20 mouse cellular contexts compared by ENCODE assay signal in the genomic region with DNA sequence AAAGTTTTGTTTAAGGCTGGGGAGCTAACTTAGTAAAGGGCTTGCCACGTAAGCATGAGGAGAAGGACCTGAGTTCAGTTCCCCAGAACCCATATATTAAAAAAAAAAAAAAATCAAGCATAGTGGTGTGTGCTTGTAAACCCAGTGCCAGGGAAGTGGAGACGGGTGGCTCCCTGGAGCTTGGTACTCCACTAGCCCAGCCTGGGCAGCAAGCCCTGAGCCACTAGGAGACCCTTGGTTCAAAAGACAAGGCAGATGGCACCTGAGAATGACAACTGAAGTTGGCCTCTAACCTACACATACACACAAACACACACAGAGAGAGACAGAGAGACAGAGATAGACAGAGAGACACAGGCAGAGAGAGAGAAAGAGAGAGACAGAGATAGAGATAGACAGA. TPM values are rescaled to one million over a fixed set of nuclear protein-coding genes. Genes with fewer than 3 reads are reported as not detected.
DNase-seq lines count a peak whose midpoint lies in the region; TF ChIP-seq lines count a peak whose summit lies in the region.
"Had no signal": no experiment of that assay in that cellular context is flagged by ENCODE, and none has a peak within 500 bp of the region (broad histone marks: within the 10 kb centered on the region; RNA-seq: fewer than 3 reads in every experiment).

No protein-coding gene starts in this region.

- H3K27ac ChIP-seq in cerebellum, adult 2 months (ENCODE audit: insufficient read depth, low read length): no peak overlapping the region
- no peak overlapping the region for H3K27ac ChIP-seq in CH12.LX (ENCODE audit: insufficient read depth, low read depth)
- H3K27ac ChIP-seq: embryonic facial prominence, embryonic 13.5 days; embryonic facial prominence, embryonic 15.5 days; forebrain, embryonic 13.5 days; forebrain, embryonic 15.5 days had no signal

- TF ChIP-seq POLR2A in cerebellum, adult 2 months (IDR thresholded peaks at IDR 0.05; ENCODE audit: borderline replicate concordance, insufficient read depth, low read length): no peak
- TF ChIP-seq POLR2A in CH12.LX (IDR thresholded peaks at IDR 0.05; ENCODE audit: low read depth, low read length): no peak

- TF ChIP-seq EP300 in CH12.LX (IDR thresholded peaks at IDR 0.05; ENCODE audit: low read length): no peak

- DNase-seq in cerebellum, adult 11-12 months: peak; percentile 53
- DNase-seq in cerebellum, postnatal 4 days (ENCODE audit: low spot score in 2 of 2): no peak
- peak; percentile 65 to 78 for DNase-seq in cerebellum, postnatal 10 days
- no peak for DNase-seq in cerebellum, adult 2 months
- DNase-seq in left cerebral cortex, postnatal 4 days: peak; percentile 23
- DNase-seq in left cerebral cortex, postnatal 25 days (ENCODE audit: low spot score in 2 of 2): no peak
- no peak for DNase-seq in CH12.LX (ENCODE audit: extremely low read depth)
- DNase-seq in kidney, adult 9 months: no peak
- DNase-seq: adrenal gland, adult 2 months; adrenal gland, postnatal 10 days; adrenal gland, postnatal 25 days; B cell, adult 2 months; cerebellum, adult 11 months; cerebellum, adult 9-10 months; embryo, embryonic 11 days; forebrain, postnatal 0 days had no signal

- H3K4me1 ChIP-seq in cerebellum, adult 2 months (ENCODE audit: control insufficient read depth, insufficient read depth, low read length): peaks cover 23% of the 10 kb centered on the region
- peaks cover 0 to 3% of the 10 kb centered on the region in 2 experiments; a peak in 2 of 4 replicates for H3K4me1 ChIP-seq in CH12.LX (ENCODE audit: control insufficient read depth in 1 of 2, insufficient read depth in 2 of 2)
- H3K4me1 ChIP-seq: embryonic facial prominence, embryonic 15.5 days; forebrain, embryonic 13.5 days; forebrain, embryonic 15.5 days had no signal

- dilution Hi-C loops in CH12.LX (cut with MboI; ENCODE audit: extremely low pct_ligation_motif_present, extremely low pct_unique_long_range_greater_than_20kb, low sequenced_read_pairs): no loop called here

- TF ChIP-seq CTCF in cerebellum, adult 2 months (IDR thresholded peaks at IDR 0.05; ENCODE audit: borderline replicate concordance, insufficient read depth, low read depth, low read length): no peak
- no peak for TF ChIP-seq CTCF in CH12.LX (conservative IDR thresholded peaks at IDR 0.05 in 1 of 2, IDR thresholded peaks at IDR 0.05 in 1 of 2; ENCODE audit: low read depth in 2 of 2, low read length in 2 of 2)

- H3K9ac ChIP-seq in CH12.LX (ENCODE audit: insufficient read depth, low read depth): no peak overlapping the region
- H3K9ac ChIP-seq: embryonic facial prominence, embryonic 13.5 days; embryonic facial prominence, embryonic 15.5 days; forebrain, embryonic 13.5 days; forebrain, embryonic 15.5 days; forebrain, postnatal 0 days had no signal

- H3K79me2 ChIP-seq in CH12.LX (replicated peaks; ENCODE audit: control insufficient read depth, extremely low read depth, insufficient read depth, poor library complexity, severe bottlenecking): no peaks in the 10 kb centered on the region

- no peaks in the 10 kb centered on the region for H3K27me3 ChIP-seq in cerebellum, adult 2 months (ENCODE audit: control insufficient read depth, insufficient read depth, low read length)
- H3K27me3 ChIP-seq in CH12.LX (replicated peaks): peaks cover 2% of the 10 kb centered on the region
- H3K27me3 ChIP-seq: embryonic facial prominence, embryonic 13.5 days; embryonic facial prominence, embryonic 15.5 days; forebrain, embryonic 13.5 days; forebrain, embryonic 15.5 days had no signal

- WGBS in cerebellum, adult 2 months: 67% methylated on average over 2 of the region's 2 CpGs

- TF ChIP-seq RAD21 in CH12.LX (IDR thresholded peaks at IDR 0.05; ENCODE audit: low read depth, low read length): no peak

- in situ Hi-C loops in CH12.LX (cut with MboI; ENCODE audit: low pct_ligation_motif_present, low pct_unique_long_range_greater_than_20kb, low sequenced_read_pairs): no loop called here

- intact Hi-C loops in left cerebral cortex, postnatal 4 days (cut with DNase I): no loop called here
- intact Hi-C loops in left cerebral cortex, postnatal 25 days (cut with DNase I): no loop called here

- H3K4me3 ChIP-seq in cerebellum, adult 2 months (replicated peaks; ENCODE audit: insufficient read depth, low read depth, low read length): no peak overlapping the region
- H3K4me3 ChIP-seq in CH12.LX (replicated peaks in 1 of 3; ENCODE audit: low read depth in 2 of 3, low read length in 2 of 3, poor library complexity in 1 of 3): no peak overlapping the region
- H3K4me3 ChIP-seq: embryonic facial prominence, embryonic 13.5 days; embryonic facial prominence, embryonic 15.5 days; forebrain, embryonic 13.5 days; forebrain, embryonic 15.5 days had no signal

- peak overlapping the region; percentile 22; the same call in 1 of the 2 replicates for H3K4me2 ChIP-seq in CH12.LX (ENCODE audit: insufficient read depth, low read depth, poor library complexity, severe bottlenecking)
- H3K4me2 ChIP-seq: embryonic facial prominence, embryonic 13.5 days; embryonic facial prominence, embryonic 15.5 days; forebrain, embryonic 13.5 days; forebrain, embryonic 15.5 days had no signal

- no peaks in the 10 kb centered on the region for H3K36me3 ChIP-seq in CH12.LX (replicated peaks in 1 of 2; ENCODE audit: control insufficient read depth in 1 of 2, insufficient read depth in 1 of 2, low read length in 1 of 2)
- H3K36me3 ChIP-seq: embryonic facial prominence, embryonic 13.5 days; embryonic facial prominence, embryonic 15.5 days; forebrain, embryonic 15.5 days had no signal

- no peaks in the 10 kb centered on the region for H3K9me3 ChIP-seq in CH12.LX (replicated peaks; ENCODE audit: low read length)
- H3K9me3 ChIP-seq: embryonic facial prominence, embryonic 13.5 days; embryonic facial prominence, embryonic 15.5 days; forebrain, embryonic 13.5 days; forebrain, embryonic 15.5 days had no signal

TF ChIP-seq in CH12.LX, 34 proteins besides CTCF, POLR2A, EP300 and RAD21:
- no peak for TF ChIP-seq ZNF384 (IDR thresholded peaks at IDR 0.05; ENCODE audit: low read depth, low read length)
- TF ChIP-seq E2F4 (IDR thresholded peaks at IDR 0.05; ENCODE audit: insufficient replicate concordance, low read depth, low read length): no peak
- no peak for TF ChIP-seq ZMIZ1 (IDR thresholded peaks at IDR 0.05; ENCODE audit: low read depth, low read length)
- no peak for TF ChIP-seq ETS1 (conservative IDR thresholded peaks at IDR 0.05; ENCODE audit: low read depth, low read length)
- no peak for TF ChIP-seq CHD1 (IDR thresholded peaks at IDR 0.05; ENCODE audit: low read depth, low read length)
- no peak for TF ChIP-seq ZC3H11A (IDR thresholded peaks at IDR 0.05; ENCODE audit: low read depth, low read length)
- no peak for TF ChIP-seq TBP (conservative IDR thresholded peaks at IDR 0.05; ENCODE audit: low read depth, low read length)
- TF ChIP-seq ZKSCAN1 (IDR thresholded peaks at IDR 0.05; ENCODE audit: borderline replicate concordance, low read depth, low read length): no peak
- no peak for TF ChIP-seq GABPA (IDR thresholded peaks at IDR 0.05; ENCODE audit: insufficient replicate concordance, low read depth, low read length)
- no peak for TF ChIP-seq SIN3A (IDR thresholded peaks at IDR 0.05; ENCODE audit: low read length)
- no peak for TF ChIP-seq JUND (conservative IDR thresholded peaks at IDR 0.05; ENCODE audit: low read depth, low read length)
- no peak for TF ChIP-seq UBTF (IDR thresholded peaks at IDR 0.05; ENCODE audit: low read depth, low read length)

RNA-seq across cellular contexts. Expression of a gene that starts 30.1 kb away (rescaled TPM):
- 17.8 and 20.4 TPM in 2 replicates for polyA plus RNA-seq in cerebellum, adult 2 months (2012; rRNA removed)
- total RNA-seq in left cerebral cortex, postnatal 4 days (2021): 10 to 100 TPM; 28.2 to 29.2 TPM
- 10 to 100 TPM; 31.8 to 32.5 TPM for total RNA-seq in left cerebral cortex, postnatal 25 days (2021)
- total RNA-seq in CH12.LX (2012; rRNA removed) (8.0 and 16.4 TPM in 2 replicates), CH12.LX (2014; rRNA removed) (13.1 and 13.7 TPM in 2 replicates)
- 6.9 and 7.4 TPM in 2 replicates for polyA plus RNA-seq in CH12.LX (2012; ENCODE audit: insufficient read length, low read depth)

Comparison
In these comparisons a context has a peak if more than half of its experiments do, and no peak if none do; other contexts are left out.
1. DNase-seq: peak in cerebellum, adult 11-12 months (single experiment), cerebellum, postnatal 10 days (2 of 2) and left cerebral cortex, postnatal 4 days (single experiment); none in cerebellum, postnatal 4 days (0 of 2), cerebellum, adult 2 months (0 of 2), left cerebral cortex, postnatal 25 days (0 of 2), CH12.LX (single experiment) and kidney, adult 9 months (single experiment).